Mouse (Mus musculus) central nervous system, embryonic 14 days (tissue): ENCODE results near the gene Aoc2. TPM values are rescaled to one million over a fixed set of nuclear protein-coding genes. Genes with fewer than 3 reads are reported as not detected.

Experiments
- polyA plus RNA-seq: library from polyadenylated mRNA; depleted of rRNA; stranded (reverse); fragments of >200 nt; gene quantifications from 2 replicates; pipeline ENCODE4 v1.2.3, GENCODE M21; 2012; rRNA removed

Gene Aoc2
- polyA plus RNA-seq = 9.5 and 10.2 TPM in 2 replicates

GRCm38 (mm10) chr11:101324763-101325162 lies at the start of gene Aoc2:
Aoc2 (plus strand) TSS chr11:101325063.

GRCm38 (mm10) chr11:101278223-101279192 lies 46.4 kb upstream of the Aoc2 start, which contains the start of the genes Cntd1 and Coa3:
Cntd1 (plus strand) TSS chr11:101279012.
Coa3 (minus strand) TSS chr11:101279114.

DNA sequence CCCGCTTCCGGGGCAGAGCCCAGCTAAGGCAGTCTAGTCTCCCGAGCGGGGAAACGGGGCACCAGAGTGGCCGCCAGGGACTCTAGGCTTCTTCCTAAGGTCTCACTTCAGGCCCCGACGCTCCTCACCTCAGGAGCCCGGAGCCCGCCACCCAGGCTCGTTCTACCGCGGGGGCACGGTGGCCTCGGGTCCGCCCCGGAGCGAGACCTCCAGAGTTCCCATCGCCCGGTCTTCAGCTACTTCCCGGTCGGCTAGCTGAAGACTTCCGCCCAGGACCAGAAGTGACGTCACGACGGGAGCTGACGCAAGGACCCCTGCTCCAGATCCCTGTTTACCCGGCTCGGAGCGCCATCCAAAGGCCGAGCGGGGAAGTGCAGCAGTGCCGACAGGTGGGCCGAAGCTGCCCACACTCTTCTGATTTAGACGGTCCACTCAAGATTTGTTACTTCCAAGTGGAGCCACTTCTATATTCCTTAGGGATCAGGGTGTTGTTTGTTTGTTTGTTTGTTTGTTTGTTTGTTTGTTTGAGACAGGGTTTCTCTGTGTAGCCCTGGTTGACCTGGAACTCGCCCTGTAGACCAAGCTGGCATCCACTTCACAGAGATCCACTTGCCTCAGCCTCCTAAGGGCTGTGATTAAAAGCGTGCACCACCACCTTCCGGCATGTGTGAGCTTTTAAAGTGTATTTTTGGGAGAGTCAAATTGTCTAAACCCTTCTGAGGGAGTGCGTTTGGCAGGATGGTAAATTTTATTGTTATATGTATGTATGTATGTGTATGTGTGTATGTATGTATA lies 22.7 kb upstream of the Aoc2 start, which contains the start of gene Becn1:
Becn1 (minus strand) TSS at position 283 of the 795 bp plus-strand sequence.

GRCm38 (mm10) chr11:101315665-101316500 lies 9.0 kb upstream of the Aoc2 start, which contains the start of gene Psme3:
Psme3 (plus strand) TSS chr11:101316213.

DNA sequence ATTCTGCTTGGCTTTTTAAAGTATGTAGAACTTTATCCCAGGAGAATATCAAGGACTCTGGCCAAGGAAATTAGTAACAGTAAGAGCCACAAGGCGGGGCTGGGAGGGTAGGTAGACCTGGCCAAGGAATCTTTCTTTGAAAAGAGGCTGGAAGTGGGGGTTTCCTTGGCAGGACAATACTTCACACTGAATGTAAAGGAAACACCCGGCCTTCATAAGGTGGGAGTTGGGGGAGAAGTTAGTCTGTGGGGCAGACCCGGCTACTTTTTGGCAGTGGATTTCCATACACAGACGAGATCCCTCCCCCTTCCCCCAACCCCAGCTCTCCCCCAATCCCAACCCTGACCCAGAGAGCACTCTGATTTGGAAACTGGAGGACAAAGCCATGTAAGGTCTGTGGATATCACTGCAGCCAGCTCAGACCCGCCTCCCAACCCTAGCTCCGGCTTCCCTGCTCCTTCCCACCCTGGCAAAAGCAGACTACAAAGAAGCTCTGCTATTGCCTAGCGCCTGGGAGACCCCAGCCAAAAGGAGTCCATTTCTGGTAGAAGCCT lies 5.6 kb downstream of the Aoc2 start, which contains the start of gene Aoc3:
Aoc3 (plus strand) TSS at position 235 of the 554 bp plus-strand sequence.

GRCm38 (mm10) chr11:101367326-101367935 lies 42.6 kb downstream of the Aoc2 start, which contains the start of gene G6pc:
G6pc (plus strand) TSS chr11:101367561.

Other genes starting within 250 kb of the Aoc2 start
- gene Hsd17b1, start 246.7 kb upstream of the Aoc2 start, polyA plus RNA-seq = 0.57 and 0.60 TPM in 2 replicates
- 53.2 and 56.6 TPM in 2 replicates for gene Coasy, start 242.5 kb upstream of the Aoc2 start, polyA plus RNA-seq
- 55.4 and 59.4 TPM in 2 replicates for gene Mlx, start 237.8 kb upstream of the Aoc2 start, polyA plus RNA-seq
- 26.7 and 35.7 TPM in 2 replicates for gene Psmc3ip, start 229.6 kb upstream of the Aoc2 start, polyA plus RNA-seq
- gene Retreg3, start 205.2 kb upstream of the Aoc2 start, polyA plus RNA-seq = 61.6 and 65.4 TPM in 2 replicates
- gene Tubg1, start 205.1 kb upstream of the Aoc2 start, polyA plus RNA-seq = 30.2 and 32.6 TPM in 2 replicates
- 25.1 and 25.6 TPM in 2 replicates for gene Tubg2, start 169.2 kb upstream of the Aoc2 start, polyA plus RNA-seq
- gene Cntnap1, start 154.5 kb upstream of the Aoc2 start, polyA plus RNA-seq = 3.3 and 5.1 TPM in 2 replicates
- gene Plekhh3, start 153.7 kb upstream of the Aoc2 start, polyA plus RNA-seq = 8.5 and 12.1 TPM in 2 replicates
- 0.16 and 0.34 TPM in 2 replicates for gene Ccr10, start 149.6 kb upstream of the Aoc2 start, polyA plus RNA-seq
- 27.4 and 32.0 TPM in 2 replicates for gene Ezh1, start 98.6 kb upstream of the Aoc2 start, polyA plus RNA-seq
- gene Ramp2, start 79.0 kb upstream of the Aoc2 start, polyA plus RNA-seq = 61.7 and 80.4 TPM in 2 replicates
- 67.6 and 69.5 TPM in 2 replicates for gene Vps25, start 71.4 kb upstream of the Aoc2 start, polyA plus RNA-seq
- gene Wnk4, start 64.5 kb upstream of the Aoc2 start, polyA plus RNA-seq = 5.1 and 10.7 TPM in 2 replicates
- 0.93 and 1.1 TPM in 2 replicates for gene Cntd1, start 46.1 kb upstream of the Aoc2 start, polyA plus RNA-seq
- 153 and 181 TPM in 2 replicates for gene Coa3, start 45.9 kb upstream of the Aoc2 start, polyA plus RNA-seq
- gene Becn1, start 22.8 kb upstream of the Aoc2 start, polyA plus RNA-seq = 116 and 133 TPM in 2 replicates
- gene Psme3, start 8.8 kb upstream of the Aoc2 start, polyA plus RNA-seq = 118 and 123 TPM in 2 replicates
- gene Aoc3, start 5.5 kb downstream of the Aoc2 start, polyA plus RNA-seq = 0.27 and 0.85 TPM in 2 replicates
- gene G6pc, start 42.5 kb downstream of the Aoc2 start, polyA plus RNA-seq = not detected in 2 replicates
- gene Aarsd1, start 92.6 kb downstream of the Aoc2 start, polyA plus RNA-seq = 55.6 and 56.6 TPM in 2 replicates
- gene Gm27029, start 99.7 kb downstream of the Aoc2 start, polyA plus RNA-seq = 3.9 and 4.4 TPM in 2 replicates
- 27.5 and 28.6 TPM in 2 replicates for gene Rundc1, start 100.0 kb downstream of the Aoc2 start, polyA plus RNA-seq
- 3.3 and 7.2 TPM in 2 replicates for gene Ptges3l, start 100.3 kb downstream of the Aoc2 start, polyA plus RNA-seq
- gene Rpl27, start 117.2 kb downstream of the Aoc2 start, polyA plus RNA-seq = 965 and 994 TPM in 2 replicates
- 5.3 and 8.1 TPM in 2 replicates for gene Ifi35, start 123.3 kb downstream of the Aoc2 start, polyA plus RNA-seq
- gene Rnd2, start 139.9 kb downstream of the Aoc2 start, polyA plus RNA-seq = 141 and 209 TPM in 2 replicates
- gene Vat1, start 141.2 kb downstream of the Aoc2 start, polyA plus RNA-seq = 147 and 149 TPM in 2 replicates
- gene Brca1, start 226.9 kb downstream of the Aoc2 start, polyA plus RNA-seq = 5.7 and 7.4 TPM in 2 replicates
- gene Nbr1, start 227.1 kb downstream of the Aoc2 start, polyA plus RNA-seq = 99.6 and 115 TPM in 2 replicates